Mouse (Mus musculus): Measurements from ENCODE around the gene Moxd1.

DNA sequence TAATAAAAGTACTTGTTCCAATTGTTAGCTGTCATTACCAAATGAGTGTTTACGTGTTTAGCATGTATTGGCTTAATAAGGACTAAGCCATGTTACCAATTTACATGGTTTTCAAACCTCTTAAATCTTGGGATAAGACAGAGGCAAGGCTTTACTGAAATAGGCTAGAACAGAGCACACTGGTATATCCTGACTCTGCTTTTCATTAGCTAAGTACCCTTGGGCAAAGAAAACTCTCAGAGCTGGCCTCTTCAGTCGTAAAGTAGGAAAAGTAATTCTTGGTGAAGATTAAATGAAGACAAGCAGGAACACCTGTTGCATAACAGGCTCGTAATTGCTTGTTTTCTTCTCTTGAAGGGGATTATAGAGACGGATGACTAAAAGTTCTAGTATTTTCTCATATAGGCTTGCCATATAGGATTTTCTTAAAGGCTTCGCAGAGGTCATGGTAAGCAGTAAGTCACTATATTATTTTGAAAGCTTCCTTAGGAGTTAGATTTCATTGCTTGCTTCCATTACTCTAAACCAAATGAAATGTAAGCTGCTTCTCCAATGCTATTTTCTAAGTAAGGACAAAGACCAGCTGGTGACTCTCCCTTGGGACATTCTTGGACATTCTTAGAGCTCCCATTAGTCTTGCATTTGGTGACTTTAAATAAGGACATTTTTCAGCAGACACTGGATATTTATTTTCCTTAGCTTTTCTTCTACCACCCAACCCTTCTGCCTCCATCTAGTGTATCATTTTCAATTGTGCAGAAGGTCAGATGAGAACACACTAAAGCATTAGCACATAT lies 36.7 kb downstream of the Moxd1 start:
- TF ChIP-seq EP300 (IDR thresholded peaks at IDR 0.05; ENCODE audit: low read depth), result no peak
- no peak for TF ChIP-seq CTCF (IDR thresholded peaks at IDR 0.05; ENCODE audit: low read depth)

Data from heart, postnatal 0 days (tissue).